Mouse (Mus musculus): Measurements from ENCODE around the gene Cdca4. TPM values are rescaled to one million over a fixed set of nuclear protein-coding genes. Genes with fewer than 3 reads are reported as not detected.
A peak's percentile ranks its signal among the peaks of the same experiment; 100 is the strongest.

Gene Cdca4
- total RNA-seq, 1 experiment: 78.2 TPM

GRCm38 (mm10) chr12:112823221-112823620, 6.0 kb downstream of the Cdca4 start:
- in situ Hi-C loops (cut with MboI; ENCODE audit: low sequenced_read_pairs in 2 of 2, unreplicated experiment in 2 of 2): no loop called here
- no peak for TF ChIP-seq ZNF384 (IDR thresholded peaks at IDR 0.05; ENCODE audit: low read depth, low read length)
- no peak for TF ChIP-seq ZC3H11A (IDR thresholded peaks at IDR 0.05; ENCODE audit: borderline replicate concordance, low read depth, low read length)
- no peak for TF ChIP-seq HCFC1 (IDR thresholded peaks at IDR 0.05; ENCODE audit: borderline replicate concordance, insufficient read depth, low read length)
- TF ChIP-seq CHD2 (IDR thresholded peaks at IDR 0.05; ENCODE audit: low read depth, low read length): no peak
- no peak for TF ChIP-seq MAFK (IDR thresholded peaks at IDR 0.05; ENCODE audit: insufficient read depth, low read depth, low read length)
- H3K9ac ChIP-seq (ENCODE audit: insufficient read depth, low read depth, low read length, poor library complexity, severe bottlenecking): no peak overlapping the region
- DNase-seq (ENCODE audit: low read depth, low spot score): no peak
- H3K36me3 ChIP-seq (ENCODE audit: control insufficient read depth, insufficient read depth, low read length, poor library complexity, severe bottlenecking): peaks cover 51% of the 10 kb centered on the region
- H3K4me1 ChIP-seq (ENCODE audit: control insufficient read depth in 2 of 2, insufficient read depth in 2 of 2, low read length in 2 of 2, poor library complexity in 1 of 2): peaks cover 18 to 30% of the 10 kb centered on the region in 2 experiments
- H3K27ac ChIP-seq (ENCODE audit: insufficient read depth, low read depth, low read length, poor library complexity, severe bottlenecking): no peak overlapping the region
- no peaks in the 10 kb centered on the region for H3K9me3 ChIP-seq (ENCODE audit: control insufficient read depth, insufficient read depth, low read depth, low read length)
- no peak overlapping the region for H3K4me3 ChIP-seq (ENCODE audit: insufficient read depth in 1 of 2, low read depth in 1 of 2, low read length in 2 of 2, poor library complexity in 1 of 2, severe bottlenecking in 1 of 2)

GRCm38 (mm10) chr12:112822676-112823075, 6.5 kb downstream of the Cdca4 start:
- in situ Hi-C loops (cut with MboI; ENCODE audit: low sequenced_read_pairs in 2 of 2, unreplicated experiment in 2 of 2): no loop called here
- no peak for DNase-seq (ENCODE audit: low read depth, low spot score)
- TF ChIP-seq HCFC1 (IDR thresholded peaks at IDR 0.05; ENCODE audit: borderline replicate concordance, insufficient read depth, low read length): no peak
- TF ChIP-seq ZNF384 (IDR thresholded peaks at IDR 0.05; ENCODE audit: low read depth, low read length): no peak
- TF ChIP-seq CHD2 (IDR thresholded peaks at IDR 0.05; ENCODE audit: low read depth, low read length): no peak
- no peak for TF ChIP-seq ZC3H11A (IDR thresholded peaks at IDR 0.05; ENCODE audit: borderline replicate concordance, low read depth, low read length)
- TF ChIP-seq MAFK (IDR thresholded peaks at IDR 0.05; ENCODE audit: insufficient read depth, low read depth, low read length): no peak
- Histone ChIP-seq H3K36me3 (ENCODE audit: control insufficient read depth, insufficient read depth, low read length, poor library complexity, severe bottlenecking) (peaks cover 49% of the 10 kb centered on the region), H3K4me1 (ENCODE audit: control insufficient read depth in 2 of 2, insufficient read depth in 2 of 2, low read length in 2 of 2, poor library complexity in 1 of 2) (peaks cover 16 to 26% of the 10 kb centered on the region in 2 experiments), H3K9me3 (ENCODE audit: control insufficient read depth, insufficient read depth, low read depth, low read length) (no peaks in the 10 kb centered on the region), H3K27ac (ENCODE audit: insufficient read depth, low read depth, low read length, poor library complexity, severe bottlenecking) (no peak overlapping the region), H3K9ac (ENCODE audit: insufficient read depth, low read depth, low read length, poor library complexity, severe bottlenecking) (no peak overlapping the region), H3K4me3 (ENCODE audit: insufficient read depth in 1 of 2, low read depth in 1 of 2, low read length in 2 of 2, poor library complexity in 1 of 2, severe bottlenecking in 1 of 2) (no peak overlapping the region)

- TF ChIP-seq CHD2 (IDR thresholded peaks at IDR 0.05; ENCODE audit: low read depth, low read length) (no peak), ZC3H11A (IDR thresholded peaks at IDR 0.05; ENCODE audit: borderline replicate concordance, low read depth, low read length) (no peak), HCFC1 (IDR thresholded peaks at IDR 0.05; ENCODE audit: borderline replicate concordance, insufficient read depth, low read length) (no peak), MAFK (IDR thresholded peaks at IDR 0.05; ENCODE audit: insufficient read depth, low read depth, low read length) (no peak)
- no peak for DNase-seq (ENCODE audit: low read depth, low spot score)
- H3K27ac ChIP-seq (ENCODE audit: insufficient read depth, low read depth, low read length, poor library complexity, severe bottlenecking): no peak overlapping the region
- H3K36me3 ChIP-seq (ENCODE audit: control insufficient read depth, insufficient read depth, low read length, poor library complexity, severe bottlenecking): peaks cover 43% of the 10 kb centered on the region
- peaks cover 14 to 24% of the 10 kb centered on the region in 2 experiments for H3K4me1 ChIP-seq (ENCODE audit: control insufficient read depth in 2 of 2, insufficient read depth in 2 of 2, low read length in 2 of 2, poor library complexity in 1 of 2)
- H3K4me3 ChIP-seq (ENCODE audit: insufficient read depth in 1 of 2, low read depth in 1 of 2, low read length in 2 of 2, poor library complexity in 1 of 2, severe bottlenecking in 1 of 2): no peak overlapping the region
- H3K9me3 ChIP-seq (ENCODE audit: control insufficient read depth, insufficient read depth, low read depth, low read length): no peaks in the 10 kb centered on the region
- 0 out of 2 replicates have a peak overlapping the region, but pooled peaks have one; percentile 10 for H3K9ac ChIP-seq (ENCODE audit: insufficient read depth, low read depth, low read length, poor library complexity, severe bottlenecking)
- in situ Hi-C loops (cut with MboI; ENCODE audit: low sequenced_read_pairs in 2 of 2, unreplicated experiment in 2 of 2): no loop called here
These were observed 7.2 kb downstream of the Cdca4 start for GRCm38 (mm10) chr12:112821974-112822373.

GRCm38 (mm10) chr12:112821216-112821615, 8.0 kb downstream of the Cdca4 start:
- Histone ChIP-seq H3K27ac (ENCODE audit: insufficient read depth, low read depth, low read length, poor library complexity, severe bottlenecking) (no peak overlapping the region), H3K36me3 (ENCODE audit: control insufficient read depth, insufficient read depth, low read length, poor library complexity, severe bottlenecking) (peaks cover 40% of the 10 kb centered on the region), H3K4me1 (ENCODE audit: control insufficient read depth in 2 of 2, insufficient read depth in 2 of 2, low read length in 2 of 2, poor library complexity in 1 of 2) (peaks cover 10 to 25% of the 10 kb centered on the region in 2 experiments), H3K4me3 (ENCODE audit: insufficient read depth in 1 of 2, low read depth in 1 of 2, low read length in 2 of 2, poor library complexity in 1 of 2, severe bottlenecking in 1 of 2) (no peak overlapping the region), H3K9me3 (ENCODE audit: control insufficient read depth, insufficient read depth, low read depth, low read length) (no peaks in the 10 kb centered on the region), H3K9ac (ENCODE audit: insufficient read depth, low read depth, low read length, poor library complexity, severe bottlenecking) (no peak overlapping the region)
- in situ Hi-C loops (cut with MboI; ENCODE audit: low sequenced_read_pairs in 2 of 2, unreplicated experiment in 2 of 2): no loop called here
- TF ChIP-seq CHD2 (IDR thresholded peaks at IDR 0.05; ENCODE audit: low read depth, low read length) (no peak), ZNF384 (IDR thresholded peaks at IDR 0.05; ENCODE audit: low read depth, low read length) (no peak), MAFK (IDR thresholded peaks at IDR 0.05; ENCODE audit: insufficient read depth, low read depth, low read length) (no peak), ZC3H11A (IDR thresholded peaks at IDR 0.05; ENCODE audit: borderline replicate concordance, low read depth, low read length) (no peak), HCFC1 (IDR thresholded peaks at IDR 0.05; ENCODE audit: borderline replicate concordance, insufficient read depth, low read length) (no peak)
- DNase-seq (ENCODE audit: low read depth, low spot score): no peak
